Mouse (Mus musculus) midbrain, embryonic 14.5 days (tissue): ENCODE data around the gene Efs. TPM values are rescaled to one million over a fixed set of nuclear protein-coding genes. Genes with fewer than 3 reads are reported as not detected.

Source experiments
- ATAC-seq: fragments of 200-750 bp; cut with Nextera tagmentation; 2 replicates; pipeline ENCODE4 v1.8.0; 2017; ENCODE audit warnings: moderate number of reproducible peaks, moderate library complexity; ENCODE audit not compliant: low FRiP score, low TSS enrichment
- DNase-seq: peaks from one replicate; pipeline ENCODE4 v3.0.0-alpha.2; 2015
- H3K27ac ChIP-seq: fragments of 300-500 bp; sonication (generic); replicated peaks from 2 replicates; pipeline ENCODE4 v1.5.1; 2014; ENCODE audit warnings: mild to moderate bottlenecking, low read depth, low read length, moderate library complexity
- H3K27me3 ChIP-seq: fragments of 300-500 bp; sonication (generic); 2 replicates; pipeline ENCODE4 v1.6.1; 2014; ENCODE audit warnings: low read length, control low read depth, mixed read lengths; ENCODE audit not compliant: control insufficient read depth, insufficient read depth
- H3K36me3 ChIP-seq: fragments of 300-500 bp; sonication (generic); 2 replicates; pipeline ENCODE4 v1.6.1; 2014; ENCODE audit warnings: low read length, control low read depth; ENCODE audit not compliant: control insufficient read depth, insufficient read depth
- H3K4me1 ChIP-seq: fragments of 300-500 bp; sonication (generic); 2 replicates; pipeline ENCODE4 v1.6.1; 2014; ENCODE audit warnings: mild to moderate bottlenecking, antibody characterized with exemption, low read length, control low read depth; ENCODE audit not compliant: control insufficient read depth, insufficient read depth
- H3K4me2 ChIP-seq: fragments of 300-500 bp; sonication (generic); 2 replicates; pipeline ENCODE4 v1.6.1; 2014; ENCODE audit warnings: mild to moderate bottlenecking, low read length, moderate library complexity
- H3K4me3 ChIP-seq: fragments of 300-500 bp; sonication (generic); replicated peaks from 2 replicates; pipeline ENCODE4 v1.5.1; 2014; ENCODE audit warnings: low read depth, low read length
- H3K9ac ChIP-seq: fragments of 300-500 bp; sonication (generic); replicated peaks from 2 replicates; pipeline ENCODE4 v1.6.1; 2014; ENCODE audit warnings: mild to moderate bottlenecking, low read length, moderate library complexity
- H3K9me3 ChIP-seq: fragments of 300-500 bp; sonication (generic); 2 replicates; pipeline ENCODE4 v1.6.1; 2016; ENCODE audit warnings: low read length, control low read depth, mixed read lengths; ENCODE audit not compliant: control insufficient read depth
- whole genome bisulfite sequencing: fragments of 180-500 bp; shearing (Covaris S2); extraction: QIAGEN DNeasy Blood & Tissue Kit; methylation state at CpG from one replicate; pipeline ENCODE4 v1.1.7; 2014; 5-methylcytosine and 5-hydroxymethylcytosine counted together
- polyA plus RNA-seq: library from polyadenylated mRNA; unstranded; fragments of >200 nt; fragmentation: Nextera tagmentation; extraction: Ambion mirVana; gene quantifications from 2 replicates; pipeline ENCODE4 v1.2.1, GENCODE M21; 2014

The Efs gene
- polyA plus RNA-seq, 1 experiment from 2014 or later = 18.3 TPM

GRCm38 (mm10) chr14:54913343-54913742 lies 12.6 kb downstream of the Efs start:
- H3K4me1 ChIP-seq = peaks cover 14% of the 10 kb centered on the region; the same call in 1 of the 2 replicates
- peak overlapping the region; percentile 94 for H3K4me3 ChIP-seq
- no peaks in the 10 kb centered on the region for H3K27me3 ChIP-seq
- peak overlapping the region; percentile 97 for H3K9ac ChIP-seq
- H3K36me3 ChIP-seq = peaks cover 39% of the 10 kb centered on the region
- peak; percentile 15; the same call in 1 of the 2 replicates for ATAC-seq
- H3K4me2 ChIP-seq = peak overlapping the region; percentile 87
- DNase-seq = no peak
- H3K9me3 ChIP-seq = no peaks in the 10 kb centered on the region
- WGBS = 14% methylated on average over 10 of the region's 10 CpGs
- H3K27ac ChIP-seq = peak overlapping the region; percentile 88

GRCm38 (mm10) chr14:54912886-54913285 lies 13.0 kb downstream of the Efs start, which contains the start of gene Slc22a17:
Gene Slc22a17, minus strand, starts transcription at chr14:54913132.
- H3K4me3 ChIP-seq = peak within 1 kb of the TSS; percentile 94
- under 1% methylated on average over 28 of the region's 28 CpGs for whole genome bisulfite sequencing
- no peaks in the 10 kb centered on the region for H3K9me3 ChIP-seq
- peaks cover 14% of the 10 kb centered on the region; the same call in 1 of the 2 replicates for H3K4me1 ChIP-seq
- H3K9ac ChIP-seq = peak within 1 kb of the TSS; percentile 97
- DNase-seq (peak; percentile 95), ATAC-seq (peak; percentile 95)
- H3K36me3 ChIP-seq = peaks cover 43% of the 10 kb centered on the region
- H3K27ac ChIP-seq = peak within 1 kb of the TSS; percentile 88
- H3K4me2 ChIP-seq = peak within 1 kb of the TSS; percentile 87
- H3K27me3 ChIP-seq = no peaks in the 10 kb centered on the region

- no peaks in the 10 kb centered on the region for H3K9me3 ChIP-seq
- peaks cover 44% of the 10 kb centered on the region for H3K36me3 ChIP-seq
- H3K27ac ChIP-seq = peak overlapping the region; percentile 88
- H3K27me3 ChIP-seq = no peaks in the 10 kb centered on the region
- peak; percentile 65 for DNase-seq
- H3K4me3 ChIP-seq = peak overlapping the region; percentile 94
- H3K4me1 ChIP-seq = peaks cover 14% of the 10 kb centered on the region; the same call in 1 of the 2 replicates
- ATAC-seq = peak; percentile 67
- H3K4me2 ChIP-seq = peak overlapping the region; percentile 87
- peak overlapping the region; percentile 97 for H3K9ac ChIP-seq
- 2% methylated on average over 69 of the region's 69 CpGs for WGBS
Measured at GRCm38 (mm10) chr14:54912109-54912850, 13.6 kb downstream of the Efs start.

GRCm38 (mm10) chr14:54908682-54909081 lies 17.2 kb downstream of the Efs start:
- no peak for DNase-seq
- ATAC-seq = no peak
- Histone ChIP-seq H3K9me3 (no peaks in the 10 kb centered on the region), H3K27ac (no peak overlapping the region), H3K27me3 (no peaks in the 10 kb centered on the region), H3K36me3 (peaks cover 59% of the 10 kb centered on the region), H3K4me1 (peaks cover 13% of the 10 kb centered on the region; the same call in 1 of the 2 replicates), H3K9ac (no peak overlapping the region), H3K4me2 (no peak overlapping the region), H3K4me3 (no peak overlapping the region)
- 92% methylated on average over 7 of the region's 7 CpGs for WGBS

- no peak overlapping the region for H3K9ac ChIP-seq
- H3K4me3 ChIP-seq = no peak overlapping the region
- no peak for DNase-seq
- WGBS = 94% methylated on average over 4 of the region's 4 CpGs
- no peaks in the 10 kb centered on the region for H3K9me3 ChIP-seq
- H3K27ac ChIP-seq = no peak overlapping the region
- no peak overlapping the region for H3K4me2 ChIP-seq
- no peaks in the 10 kb centered on the region for H3K27me3 ChIP-seq
- peaks cover 48% of the 10 kb centered on the region for H3K36me3 ChIP-seq
- H3K4me1 ChIP-seq = no peaks in the 10 kb centered on the region
- no peak for ATAC-seq
Measured at GRCm38 (mm10) chr14:54903641-54904040, 22.3 kb downstream of the Efs start.

- DNase-seq (peak; percentile 94), ATAC-seq (peak; percentile 66; the same call in 1 of the 2 replicates)
- H3K4me3 ChIP-seq = no peak overlapping the region
- H3K9me3 ChIP-seq = no peaks in the 10 kb centered on the region
- H3K4me1 ChIP-seq = peaks cover 7% of the 10 kb centered on the region
- H3K27me3 ChIP-seq = no peaks in the 10 kb centered on the region
- H3K27ac ChIP-seq = 0 out of 2 replicates have a peak overlapping the region, but pooled peaks have one; percentile 1
- H3K9ac ChIP-seq = no peak overlapping the region
- H3K4me2 ChIP-seq = no peak overlapping the region
- peaks cover 47% of the 10 kb centered on the region for H3K36me3 ChIP-seq
- 0% methylated on average over 3 of the region's 3 CpGs for WGBS
Measured at GRCm38 (mm10) chr14:54900383-54900782, 25.5 kb downstream of the Efs start.

- H3K27ac ChIP-seq = no peak overlapping the region
- H3K27me3 ChIP-seq = no peaks in the 10 kb centered on the region
- DNase-seq (no peak), ATAC-seq (no peak)
- no peaks in the 10 kb centered on the region for H3K9me3 ChIP-seq
- H3K4me1 ChIP-seq = peaks cover 11% of the 10 kb centered on the region
- WGBS = 79% methylated on average over 2 of the region's 2 CpGs
- H3K4me2 ChIP-seq = no peak overlapping the region
- H3K4me3 ChIP-seq = no peak overlapping the region
- H3K36me3 ChIP-seq = peaks cover 40% of the 10 kb centered on the region
- no peak overlapping the region for H3K9ac ChIP-seq
Measured at GRCm38 (mm10) chr14:54897445-54897844, 28.5 kb downstream of the Efs start.

GRCm38 (mm10) chr14:54894296-54895151 lies 31.4 kb downstream of the Efs start:
- Histone ChIP-seq H3K4me1 (peaks cover 11% of the 10 kb centered on the region), H3K36me3 (peaks cover 39% of the 10 kb centered on the region), H3K9ac (peak overlapping the region; percentile 98), H3K27me3 (no peaks in the 10 kb centered on the region), H3K27ac (peak overlapping the region; percentile 96), H3K4me3 (peak overlapping the region; percentile 97), H3K9me3 (no peaks in the 10 kb centered on the region), H3K4me2 (peak overlapping the region; percentile 55)
- under 1% methylated on average over 54 of the region's 54 CpGs for WGBS
- DNase-seq (peak; percentile 69), ATAC-seq (peak; percentile 51)
